Mouse (Mus musculus) monocyte, adult 2 months (primary cell): ENCODE measurements around the gene Atp7a.
A peak's percentile ranks its signal among the peaks of the same experiment; 100 is the strongest.

ENCODE experiments used
- DNase-seq, 2 experiments: peaks; one replicate each; pipeline ENCODE4 v3.0.0; 2022; ENCODE audit warnings: low spot score in 2 of 2, low read depth in 1 of 2

The Atp7a gene

DNA sequence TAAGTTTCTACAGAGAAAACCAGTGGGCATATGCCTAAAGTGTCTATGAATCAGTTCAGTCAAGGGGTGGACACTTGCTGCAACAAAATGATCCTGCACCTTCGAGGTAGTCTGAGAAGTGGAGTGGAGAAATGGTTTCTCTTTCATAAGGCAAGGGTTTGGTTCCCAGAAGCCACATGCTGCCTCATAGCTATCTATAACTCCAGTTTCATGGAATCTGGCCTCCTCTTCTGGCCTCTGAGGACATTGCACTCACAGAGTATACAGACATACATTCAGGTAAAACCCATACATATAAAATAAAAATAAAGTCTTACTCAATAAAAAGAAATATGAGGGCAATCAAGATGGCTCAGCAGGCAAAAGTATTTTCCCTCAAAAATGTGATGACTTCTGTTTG, 138.0 kb downstream of the Atp7a start:
- DNase-seq: no peak

DNA sequence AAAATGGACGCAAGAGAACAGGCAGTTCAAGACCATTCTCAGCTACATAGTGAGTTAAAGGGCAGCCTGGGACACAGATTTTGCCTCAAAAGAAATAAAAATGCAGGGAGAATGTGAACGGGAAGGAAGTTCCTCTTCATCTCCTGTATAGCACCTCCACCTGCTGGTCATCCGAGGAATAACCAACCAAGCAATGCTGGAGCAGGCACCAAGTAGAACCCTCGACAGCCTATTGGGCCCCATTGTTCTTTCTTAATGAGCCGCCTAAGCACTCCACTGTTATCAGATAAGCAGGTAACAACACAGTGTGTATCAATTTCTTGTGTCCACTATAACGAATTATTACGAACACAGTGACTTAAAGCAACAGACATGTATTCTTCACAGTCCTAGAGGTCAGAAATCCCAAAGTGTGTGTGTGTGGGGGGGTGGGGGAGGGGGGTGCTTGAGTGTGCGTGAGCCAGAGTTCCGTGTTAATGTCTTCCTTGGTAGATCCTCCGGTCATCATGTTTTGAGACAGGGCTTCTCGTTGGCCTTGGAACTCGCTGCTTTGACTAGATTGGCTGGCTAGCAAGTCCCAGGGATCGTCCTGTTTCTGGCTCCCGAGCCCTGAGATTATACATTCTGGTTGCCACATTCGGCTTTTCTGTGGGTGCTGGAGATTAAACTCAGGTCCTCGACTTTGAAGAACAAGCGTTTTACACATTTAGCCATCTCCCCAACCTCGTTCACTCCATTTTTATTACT, 144.2 kb downstream of the Atp7a start:
- peak in 1 of 2 experiments; percentile 33 for DNase-seq

DNA sequence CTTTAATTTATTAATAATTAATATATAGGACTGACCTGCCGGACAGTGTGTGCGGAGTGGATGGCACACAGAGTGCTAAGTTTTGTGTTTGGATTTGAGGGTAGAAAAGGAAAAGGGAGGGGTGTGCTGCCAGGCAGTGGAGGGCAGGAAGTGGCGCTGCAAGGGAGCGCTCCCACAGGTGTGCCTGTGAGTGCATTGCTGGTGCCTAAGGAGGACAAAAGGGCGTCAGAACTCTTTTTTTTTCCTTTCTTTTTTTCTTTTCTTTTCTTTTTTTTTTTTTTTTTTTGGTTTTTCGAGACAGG, 144.7 kb downstream of the Atp7a start:
- no peak for DNase-seq
